Mouse (Mus musculus) urinary bladder, postnatal 4 days (tissue): Measurements from ENCODE around the gene Ncoa3.
"Not testable (repeated sequence)": the region's sequence is repeated elsewhere in the genome, so short reads cannot be mapped to it uniquely, and the experiment has no call there.

Source experiments
- DNase-seq, 2 experiments: peaks; one replicate each; pipeline ENCODE4 v3.0.0; 2021 to 2022; ENCODE audit warnings: low spot score in 2 of 2

The Ncoa3 gene

DNA sequence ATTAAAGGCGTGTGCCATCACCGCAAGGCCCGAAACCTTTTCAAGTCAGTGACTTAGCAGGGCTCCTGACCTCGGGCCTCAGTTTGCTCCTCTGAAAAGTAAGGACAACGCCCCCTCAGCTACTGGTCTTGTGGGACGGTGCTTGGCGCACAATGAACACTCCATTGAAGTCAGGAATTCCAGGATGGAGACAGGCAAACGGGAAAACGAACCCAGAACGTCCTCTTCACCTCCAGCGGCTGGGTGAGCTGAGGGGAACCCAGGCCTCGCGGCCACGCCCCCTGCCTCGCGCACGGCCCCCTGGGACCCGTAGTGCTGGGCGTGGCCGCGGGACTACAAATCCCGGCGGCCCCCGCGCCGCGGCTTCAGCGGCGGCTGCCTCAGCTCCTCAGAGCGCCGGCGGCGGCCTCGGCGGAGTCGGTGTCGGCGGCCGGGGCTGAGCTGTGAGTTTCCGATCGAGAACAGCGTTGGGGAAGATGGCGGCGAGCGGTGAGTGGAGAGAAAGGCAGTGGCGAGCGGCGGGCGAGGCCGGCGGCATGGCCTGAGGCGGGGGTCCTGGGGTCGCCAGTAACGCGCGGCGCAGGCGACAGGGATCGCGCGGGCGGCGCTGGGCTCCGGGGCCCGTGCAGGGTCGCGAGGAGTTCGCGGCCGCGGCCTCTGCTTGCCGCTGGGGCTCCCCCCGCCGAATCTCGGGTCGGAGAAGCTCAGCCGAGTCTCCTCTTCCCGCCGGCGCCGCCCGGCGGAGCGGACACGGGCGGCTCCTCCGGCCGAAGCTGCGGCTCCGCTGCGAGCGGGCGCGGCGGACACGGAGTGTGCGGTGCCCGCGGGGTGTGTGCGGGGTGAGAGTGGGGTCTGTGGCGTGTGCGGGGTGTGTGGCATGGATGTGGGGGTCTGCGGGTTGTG is at the start of gene Ncoa3:
Gene Ncoa3, plus strand, starts transcription at position 367 of the 903 bp plus-strand sequence.
- peak; percentile 88 to 93 for DNase-seq

DNA sequence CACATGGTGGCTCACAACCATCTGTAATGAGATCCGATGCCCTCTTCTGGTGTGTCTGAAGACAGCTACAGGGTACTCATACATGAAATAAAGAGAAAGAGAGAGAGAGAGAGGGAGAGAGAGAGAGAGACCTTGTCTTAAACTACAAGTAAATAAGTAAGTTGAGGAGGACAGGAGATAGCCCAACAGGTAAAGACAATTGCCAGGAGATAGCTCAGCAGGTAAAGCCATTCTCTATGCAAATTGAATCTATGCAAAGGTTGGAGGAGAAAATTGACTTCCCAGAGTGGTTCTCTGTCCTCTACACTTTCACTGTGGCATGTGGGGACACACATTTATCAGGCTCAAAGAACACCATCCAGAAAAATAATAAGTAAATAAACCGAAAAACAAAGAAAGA is 49.3 kb upstream of the Ncoa3 start:
- DNase-seq, result no peak

DNA sequence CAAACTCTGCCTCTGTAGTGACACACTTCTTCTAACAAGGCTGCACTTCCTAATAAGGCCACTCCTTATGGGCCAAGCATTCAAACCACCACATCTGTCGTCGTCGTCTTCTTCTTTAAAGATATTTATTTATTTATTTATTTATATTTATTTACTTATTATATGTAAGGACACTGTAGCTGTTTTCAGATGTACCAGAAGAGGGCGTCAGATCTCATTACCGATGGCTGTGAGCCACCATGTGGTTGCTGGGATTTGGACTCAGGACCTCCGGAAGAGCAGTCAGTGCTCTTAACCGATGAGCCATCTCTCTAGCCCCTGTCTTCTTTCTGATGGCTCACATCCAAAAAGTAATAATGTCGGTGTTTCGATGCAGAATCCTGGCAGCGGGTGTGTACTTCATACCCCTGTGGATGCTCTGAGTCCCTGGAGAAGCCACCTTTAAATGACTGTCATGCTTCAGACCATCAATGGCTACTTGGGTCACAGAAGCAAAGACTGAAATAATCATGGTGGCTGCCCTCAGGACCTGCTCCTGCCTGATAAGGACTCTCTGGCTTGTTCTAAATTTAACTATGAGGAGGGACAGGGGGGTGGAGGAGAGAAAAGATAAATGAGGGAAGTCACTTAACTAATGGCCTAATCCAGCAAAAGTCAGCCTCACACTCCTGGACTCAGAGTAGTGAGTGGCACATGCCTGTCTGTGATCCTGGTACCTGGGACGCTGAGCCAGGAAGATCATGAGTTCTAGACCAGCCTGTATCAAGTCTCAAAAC is 47.7 kb upstream of the Ncoa3 start:
- no peak for DNase-seq

DNA sequence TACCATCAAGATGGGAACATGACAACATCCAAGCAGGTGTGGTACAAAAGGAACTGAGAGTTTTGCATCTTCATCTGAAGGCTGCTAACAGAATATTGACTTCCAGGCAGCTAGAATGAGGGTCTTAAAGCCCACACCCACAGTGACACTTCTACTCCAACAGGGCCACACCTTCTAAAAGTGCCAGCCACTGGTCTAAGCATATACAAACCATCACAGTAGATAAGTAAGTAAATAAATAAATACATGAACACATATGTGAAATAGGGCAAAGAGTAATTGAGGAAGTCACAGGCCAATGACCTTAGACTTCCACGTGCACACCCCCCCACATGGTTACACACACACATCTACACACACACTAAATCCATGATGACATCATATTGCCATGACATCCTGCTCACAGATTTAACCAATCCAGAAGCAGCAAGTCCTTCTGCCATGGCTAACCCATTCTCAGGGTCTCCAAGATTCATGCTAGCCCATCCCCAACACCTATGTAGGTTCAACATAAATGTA is 46.3 kb upstream of the Ncoa3 start:
- DNase-seq, result no peak

DNA sequence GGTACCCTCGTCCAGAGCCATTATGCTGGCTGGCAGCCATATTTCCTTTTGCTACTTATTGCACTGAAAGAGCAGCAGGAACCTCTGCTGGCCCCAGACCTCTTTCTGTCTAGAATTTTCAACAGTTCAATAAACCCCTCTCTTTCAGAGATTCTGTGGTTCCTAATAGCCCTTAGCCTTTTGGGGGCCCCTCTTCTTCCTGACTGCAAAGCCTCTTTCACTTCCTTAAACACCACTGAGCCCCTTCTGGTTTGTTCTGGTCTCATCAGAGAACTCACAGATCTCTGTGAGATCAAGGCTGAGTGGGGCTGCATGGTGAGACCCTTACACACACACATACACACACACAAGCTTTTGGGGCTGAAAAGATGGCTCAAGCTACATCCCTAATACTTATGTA is 44.4 kb upstream of the Ncoa3 start:
- DNase-seq, result no peak

DNA sequence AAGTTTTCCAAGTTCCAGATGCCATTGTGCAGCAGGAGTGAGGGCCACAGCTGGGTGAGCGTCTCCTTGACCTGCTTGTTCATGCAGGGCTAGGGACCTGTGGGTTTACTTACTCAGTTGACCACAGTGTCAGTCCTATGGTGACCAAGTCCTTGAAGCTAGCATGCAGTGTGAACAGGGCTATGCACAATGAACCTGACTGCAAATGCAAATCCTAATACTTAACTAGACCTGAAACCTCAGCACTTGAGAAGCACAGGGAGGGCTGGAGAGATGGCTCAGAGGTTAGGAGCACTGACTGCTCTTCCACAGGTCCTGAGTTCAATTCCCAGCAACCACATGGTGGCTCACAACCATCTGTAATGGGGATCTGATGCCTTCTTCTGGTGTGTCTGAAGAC is 43.7 kb upstream of the Ncoa3 start:
- not testable (repeated sequence) for DNase-seq

DNA sequence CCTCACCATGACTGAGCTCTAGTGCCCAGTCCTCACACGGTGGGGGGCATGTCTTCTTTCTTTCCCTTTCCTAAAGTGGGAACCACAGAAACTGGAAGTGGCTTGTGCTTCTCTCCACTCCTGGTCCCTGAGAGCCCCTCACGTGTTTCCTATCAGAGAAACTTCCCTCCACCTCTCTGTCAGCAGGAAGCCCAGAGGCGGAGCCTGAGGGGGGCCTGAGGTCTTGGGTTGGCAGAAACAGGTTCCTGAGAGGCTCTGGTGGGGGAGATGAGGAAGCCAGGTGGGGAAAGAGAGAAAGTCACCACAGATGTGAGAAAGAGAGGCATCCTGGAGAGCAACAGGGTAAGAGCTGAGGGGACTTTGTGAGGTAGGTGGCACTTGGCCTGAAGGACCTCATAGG is 42.7 kb upstream of the Ncoa3 start:
- DNase-seq, result no peak

DNA sequence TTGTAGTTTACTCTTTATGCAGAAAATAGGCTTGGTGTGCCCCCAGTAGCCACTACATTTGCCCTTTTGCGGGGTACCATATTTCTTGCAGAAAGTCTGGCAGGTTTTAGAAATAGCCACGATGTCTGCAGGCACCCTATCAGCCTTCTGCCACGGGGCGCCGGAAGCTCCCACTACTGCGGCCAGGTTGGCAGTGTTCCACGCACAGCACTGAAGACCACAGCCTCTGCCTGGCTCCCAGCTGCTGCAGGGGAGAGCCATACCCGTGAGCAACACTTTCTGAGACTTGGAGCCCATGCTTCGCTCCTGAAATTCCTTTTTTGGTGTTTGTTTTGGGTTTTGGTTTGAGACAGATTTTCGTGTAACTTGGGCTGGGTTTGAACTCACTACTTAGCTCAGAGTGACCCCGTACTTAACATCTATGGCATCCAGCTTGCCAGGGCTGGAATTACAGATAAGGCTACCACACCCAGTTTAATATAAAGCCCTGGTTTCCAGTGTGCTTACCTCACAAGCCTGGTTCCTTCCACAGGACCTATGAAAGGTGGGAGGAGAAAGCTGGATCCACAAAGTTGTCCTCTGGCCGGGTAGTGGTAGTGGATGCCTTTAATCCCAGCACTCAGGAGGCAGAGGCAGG is 40.9 kb upstream of the Ncoa3 start:
- DNase-seq, result no peak

DNA sequence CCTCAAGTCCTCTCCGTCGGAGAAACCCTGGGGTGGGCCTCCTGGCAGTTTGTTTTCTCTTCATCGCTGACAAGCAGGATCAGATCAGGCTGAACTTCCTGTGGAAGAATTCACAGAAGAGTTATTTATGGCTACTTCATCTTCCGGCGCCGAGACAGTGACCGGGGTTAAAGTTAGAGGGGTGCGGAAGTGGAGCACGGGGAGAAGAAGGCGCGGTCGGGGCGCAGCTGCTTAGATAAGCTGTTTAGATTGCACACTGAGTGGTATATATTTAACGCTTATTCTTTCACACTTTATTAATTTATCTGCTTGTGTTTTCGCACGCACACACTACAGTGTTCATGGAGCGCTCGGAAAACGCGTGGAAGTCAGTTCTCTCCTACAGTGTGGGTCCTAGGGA is 37.6 kb upstream of the Ncoa3 start:
- DNase-seq, result peak in 1 of 2 experiments; percentile 26

DNA sequence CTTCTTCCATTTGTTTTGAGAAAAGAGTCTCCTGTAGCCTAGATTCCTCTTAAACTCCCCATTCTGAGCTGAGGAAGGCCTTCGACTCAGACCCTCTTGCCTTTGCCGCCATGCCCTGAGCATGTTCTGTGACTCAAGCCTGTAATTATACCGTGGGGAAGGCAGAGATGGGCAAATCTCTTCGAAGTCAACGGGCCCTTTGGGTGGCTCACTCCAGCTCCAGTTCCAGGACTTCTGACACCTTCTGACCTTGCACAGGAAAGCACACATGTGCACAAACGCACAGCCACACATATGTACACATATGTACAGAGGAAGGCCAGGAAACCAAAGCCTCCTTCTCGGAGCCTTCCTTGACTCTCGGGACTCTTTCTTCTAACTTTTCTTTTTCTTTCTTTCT is 37.0 kb upstream of the Ncoa3 start:
- DNase-seq, result no peak

DNA sequence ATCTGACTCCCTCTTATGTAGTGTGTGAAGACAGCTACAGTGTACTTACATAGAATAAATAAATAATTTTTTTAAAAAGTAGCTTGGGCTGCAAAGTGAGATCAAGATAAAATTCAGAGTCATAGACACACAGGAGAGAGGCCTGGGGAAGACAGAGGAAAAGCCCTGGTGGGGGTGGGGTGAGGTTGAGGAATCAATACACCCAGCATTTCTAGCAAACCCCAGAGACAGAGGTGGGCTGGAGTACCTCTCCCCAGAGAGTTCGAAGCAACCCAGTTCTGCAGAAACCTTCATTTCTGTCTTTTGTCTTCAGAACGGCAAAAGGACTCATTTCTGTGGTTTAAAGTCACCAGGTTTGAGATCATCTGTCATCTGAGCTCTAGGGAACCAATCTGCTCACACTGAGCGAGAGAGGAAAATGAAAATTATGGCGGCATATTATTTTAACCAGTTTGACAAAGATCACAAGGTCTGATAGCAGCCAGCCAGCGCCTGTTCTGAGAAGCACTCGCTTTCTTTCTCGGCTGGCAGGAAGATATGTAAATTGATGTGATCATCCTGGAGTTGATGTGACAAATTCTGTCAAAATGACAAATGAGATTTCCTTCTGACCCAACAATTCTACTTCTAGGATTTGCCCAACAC is 36.2 kb upstream of the Ncoa3 start:
- no peak for DNase-seq

DNA sequence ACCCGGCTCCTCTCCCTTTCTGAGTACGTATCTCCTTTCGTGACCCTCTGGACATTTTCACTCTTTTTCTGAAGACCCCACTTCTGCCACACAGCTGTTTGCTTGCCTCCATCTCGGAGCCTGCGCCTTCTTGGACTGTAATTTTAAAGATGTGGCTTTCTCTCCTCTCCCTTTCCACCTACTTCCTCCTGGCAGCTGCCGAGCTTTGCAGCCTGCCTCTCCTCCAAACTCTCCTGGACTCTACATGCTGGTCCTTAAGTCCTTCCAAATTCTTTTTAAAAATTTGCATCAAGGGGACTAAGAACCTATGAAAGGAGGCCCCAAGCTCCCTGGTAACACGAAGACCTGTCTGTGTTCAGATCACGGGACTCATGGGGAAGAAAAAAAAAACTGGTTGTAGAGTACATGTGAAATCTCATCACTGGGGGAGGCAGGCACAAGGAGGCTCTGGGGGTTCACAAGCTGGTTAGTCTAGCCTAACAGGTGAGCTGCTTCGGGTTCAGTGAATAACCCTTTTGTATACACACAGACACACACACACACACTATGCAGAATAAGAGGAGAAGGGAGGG is 35.1 kb upstream of the Ncoa3 start:
- no peak for DNase-seq

DNA sequence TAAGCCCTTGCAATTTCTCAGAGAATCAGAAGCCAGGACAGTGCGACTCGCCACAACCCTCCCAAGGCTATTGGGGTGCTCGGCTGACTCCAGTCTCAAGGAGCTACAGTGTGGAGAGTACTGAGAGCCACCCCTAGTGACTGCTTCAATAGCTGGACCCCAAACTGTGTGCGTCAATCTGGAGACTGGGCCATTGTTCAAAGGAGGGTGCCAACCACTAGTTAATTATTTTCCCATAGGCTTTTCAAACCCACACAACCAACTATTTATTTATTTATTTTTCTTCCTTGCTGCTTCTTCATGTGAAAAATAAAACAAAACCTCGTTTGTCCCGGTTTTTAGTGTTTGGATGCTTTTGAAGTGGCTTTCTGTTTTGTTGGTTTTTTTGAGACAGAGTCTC is 33.9 kb upstream of the Ncoa3 start:
- no peak for DNase-seq

DNA sequence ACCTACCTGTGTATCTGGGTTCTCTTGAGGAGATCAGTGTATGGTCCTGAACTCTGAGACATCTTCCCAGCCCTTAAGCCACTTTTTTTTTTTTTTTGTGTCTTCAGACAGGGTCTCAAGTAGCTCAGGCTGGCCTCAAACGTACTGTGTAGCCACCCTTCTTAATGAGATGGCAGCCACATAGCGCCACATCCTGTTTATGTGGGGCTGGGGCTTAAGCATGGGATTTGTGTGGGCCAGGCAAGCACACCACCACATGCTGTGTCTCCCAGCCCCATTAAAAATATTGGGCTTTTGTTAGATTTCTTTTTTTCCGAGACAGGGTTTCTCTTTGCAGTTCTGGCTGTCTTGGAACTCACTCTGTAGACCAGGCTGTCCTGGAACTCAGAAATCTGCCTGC is 31.7 kb upstream of the Ncoa3 start:
- no peak for DNase-seq

DNA sequence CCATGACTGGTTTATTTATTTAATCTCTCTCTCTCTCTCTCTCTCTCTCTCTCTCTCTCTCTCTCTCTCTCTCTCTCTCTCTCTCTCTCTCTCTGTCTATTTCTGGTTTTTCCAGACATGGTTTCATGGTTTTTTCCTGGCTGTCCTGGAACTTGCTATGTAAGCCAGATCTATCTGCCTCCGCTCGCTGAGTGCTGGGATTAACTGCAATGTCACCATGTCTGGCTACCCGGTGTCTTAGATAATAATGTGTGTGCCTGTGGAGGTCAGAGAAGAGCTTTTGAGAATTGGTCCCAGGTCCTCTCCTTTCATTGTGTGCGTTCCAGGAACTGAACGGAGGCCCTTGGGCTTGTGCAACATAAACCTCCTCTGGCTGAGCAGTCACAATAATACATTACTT is 29.6 kb upstream of the Ncoa3 start:
- DNase-seq, result no peak

DNA sequence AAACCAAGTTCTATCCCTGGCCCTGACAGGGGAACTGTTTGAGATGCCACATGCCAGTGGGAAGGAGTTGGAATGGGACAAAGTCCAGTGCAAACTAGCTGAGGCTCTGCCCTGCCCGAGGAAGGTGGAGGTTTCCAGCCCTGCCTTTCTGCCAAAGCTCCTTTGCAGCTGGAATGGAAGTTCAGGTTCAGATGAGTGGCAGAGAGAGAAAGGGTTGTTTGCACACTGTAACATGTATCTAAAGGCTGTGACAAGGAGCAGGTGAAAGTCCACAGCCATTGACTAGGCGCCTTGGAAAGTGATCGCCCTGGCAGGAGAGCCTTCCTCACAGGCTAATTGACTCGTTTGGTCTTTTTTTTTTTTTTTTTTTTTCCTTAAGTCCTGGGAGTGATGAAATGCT is 28.3 kb upstream of the Ncoa3 start:
- no peak for DNase-seq

DNA sequence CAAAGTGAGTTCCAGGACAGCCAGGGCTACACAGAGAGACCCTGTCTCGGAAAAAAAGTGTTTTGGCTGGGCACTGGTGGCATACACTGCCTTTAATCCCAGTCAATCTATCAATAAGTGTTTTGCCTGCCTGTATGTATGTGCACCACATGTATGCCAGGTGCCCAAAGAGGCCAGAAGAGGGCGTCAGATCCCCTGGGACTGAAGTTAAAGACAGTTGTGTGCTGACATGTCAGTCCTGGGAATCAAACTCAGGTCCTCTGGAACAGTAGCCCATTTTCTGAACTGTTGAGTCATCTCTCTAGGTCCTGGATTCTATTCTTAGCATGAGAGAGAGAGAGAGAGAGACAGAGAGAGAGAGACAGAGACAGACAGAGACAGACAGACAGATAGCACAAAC is 25.4 kb upstream of the Ncoa3 start:
- DNase-seq, result no peak

DNA sequence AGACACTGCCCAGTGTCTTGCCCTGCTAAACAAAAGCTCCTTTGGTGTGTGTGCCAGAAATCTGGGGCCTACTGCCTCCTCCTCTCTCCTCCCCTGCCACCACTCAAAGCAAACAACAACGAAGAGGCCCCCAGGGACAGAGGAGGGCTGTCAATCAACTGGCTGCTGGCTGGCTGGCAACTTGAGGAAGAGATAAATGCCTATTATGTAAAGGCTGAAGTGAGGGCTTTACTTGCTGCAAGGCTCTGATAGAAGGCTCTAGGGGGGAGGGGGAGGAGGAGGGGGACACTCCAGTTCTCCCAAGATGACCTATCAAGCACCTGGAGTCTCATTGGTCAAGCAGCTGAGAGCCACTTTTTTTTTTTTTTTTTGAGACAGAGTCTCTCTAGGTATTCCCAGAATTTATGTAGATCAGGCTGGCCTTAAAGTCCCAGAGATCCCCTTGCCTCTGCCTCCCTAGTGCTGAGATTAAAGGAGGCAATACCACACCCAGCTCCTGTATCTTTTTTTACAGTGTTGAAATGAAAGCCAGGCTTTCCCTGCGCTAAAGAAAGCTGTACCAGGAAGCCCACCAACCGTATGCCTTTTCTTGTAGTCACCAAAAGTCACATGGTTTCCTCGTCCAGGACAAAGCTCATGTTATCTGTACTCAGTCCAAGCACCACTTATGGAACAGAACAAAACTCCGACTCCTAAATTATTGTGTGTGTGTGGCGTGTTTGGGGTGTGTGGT is 24.4 kb upstream of the Ncoa3 start:
- no peak for DNase-seq

DNA sequence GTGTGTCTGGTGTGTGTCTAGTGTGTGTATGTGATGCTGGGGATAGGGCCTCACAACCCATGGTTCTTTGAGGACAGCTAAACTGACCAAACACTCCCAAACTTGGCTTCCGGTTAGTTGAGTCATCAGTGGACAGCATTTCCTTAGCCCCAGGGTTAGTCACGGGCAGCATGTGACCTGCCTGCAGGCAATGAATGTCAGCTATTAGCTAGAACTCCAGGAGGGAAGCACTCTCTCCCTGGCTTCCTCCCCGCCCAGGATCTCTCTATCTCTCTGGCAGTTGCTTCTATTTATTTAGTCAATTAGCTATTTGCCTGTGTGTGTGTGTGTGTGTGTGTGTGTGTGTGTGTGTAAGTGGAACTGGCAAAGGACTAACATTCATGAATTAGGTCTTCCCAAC is 23.6 kb upstream of the Ncoa3 start:
- DNase-seq, result peak in 1 of 2 experiments; percentile 49

DNA sequence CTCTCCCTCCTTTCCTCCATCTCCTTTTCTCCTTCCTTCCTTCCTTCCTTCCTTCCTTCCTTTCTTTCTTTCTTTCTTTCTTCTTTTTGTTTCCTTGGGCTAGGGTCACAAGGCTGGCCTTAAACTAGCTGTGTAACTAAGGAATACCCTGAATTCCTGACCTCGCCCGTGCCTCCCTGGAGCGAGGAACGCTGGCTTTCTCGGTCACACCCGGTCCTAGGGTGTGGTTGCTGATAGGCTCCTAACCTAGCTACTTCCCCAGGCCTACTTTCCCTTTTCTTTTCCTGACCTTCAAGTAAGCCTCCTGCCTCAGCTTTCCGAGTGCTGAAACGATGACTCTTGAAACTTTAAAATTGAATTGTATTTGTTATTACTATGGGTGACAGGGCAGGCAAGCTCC is 23.0 kb upstream of the Ncoa3 start:
- no peak for DNase-seq

DNA sequence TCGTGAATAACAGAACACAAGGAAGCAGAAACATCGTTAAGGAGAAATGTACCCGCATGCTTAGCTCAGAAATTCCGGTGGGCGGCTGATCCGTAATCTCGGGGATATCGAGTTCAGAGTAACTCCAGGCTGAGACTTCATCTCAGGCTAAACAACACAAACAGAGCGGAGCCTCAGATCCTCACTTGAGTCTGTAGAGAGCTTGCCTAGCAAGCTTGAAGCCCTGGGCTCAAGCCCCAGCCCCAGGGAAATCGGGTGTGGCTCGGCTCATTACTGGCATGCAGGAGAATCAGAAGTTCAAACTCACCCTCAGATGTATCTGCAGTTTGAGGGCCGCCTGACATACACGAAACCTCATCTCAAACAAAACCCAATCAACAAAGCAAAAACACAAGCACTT is 22.5 kb upstream of the Ncoa3 start:
- DNase-seq, result no peak
